Mouse (Mus musculus) stomach, postnatal 0 days (tissue): Measurements from ENCODE around the gene Otog. TPM values are rescaled to one million over a fixed set of nuclear protein-coding genes. Genes with fewer than 3 reads are reported as not detected.

Experiments
- ATAC-seq: fragments of 200-750 bp; cut with Nextera tagmentation; 2 replicates; pipeline ENCODE4 v1.8.0; 2017; ENCODE audit not compliant: low FRiP score, low TSS enrichment
- DNase-seq: peaks from one replicate; pipeline ENCODE4 v3.0.0-alpha.2; 2016; ENCODE audit warnings: low spot score
- H3K27ac ChIP-seq: fragments of 300-500 bp; sonication (generic); replicated peaks from 2 replicates; pipeline ENCODE4 v1.5.1; 2014; ENCODE audit warnings: mild to moderate bottlenecking, control low read depth
- H3K27me3 ChIP-seq: fragments of 300-500 bp; sonication (generic); 2 replicates; pipeline ENCODE4 v1.6.1; 2014; ENCODE audit warnings: low read length; ENCODE audit not compliant: control insufficient read depth, insufficient read depth
- H3K36me3 ChIP-seq: fragments of 300-500 bp; sonication (generic); 2 replicates; pipeline ENCODE4 v1.6.1; 2014; ENCODE audit warnings: low read length, mixed read lengths; ENCODE audit not compliant: control insufficient read depth, insufficient read depth
- H3K4me1 ChIP-seq: fragments of 300-500 bp; sonication (generic); replicated peaks from 2 replicates; pipeline ENCODE4 v1.6.1; 2014; ENCODE audit warnings: antibody characterized with exemption; ENCODE audit not compliant: control insufficient read depth, insufficient read depth
- H3K4me2 ChIP-seq: fragments of 300-500 bp; sonication (generic); replicated peaks from 2 replicates; pipeline ENCODE4 v1.6.1; 2014; ENCODE audit warnings: low read depth, mild to moderate bottlenecking, control low read depth, moderate library complexity
- H3K4me3 ChIP-seq: fragments of 300-500 bp; sonication (generic); 2 replicates; pipeline ENCODE4 v1.5.1; 2014; ENCODE audit warnings: low read depth, low read length, control low read depth
- H3K9ac ChIP-seq: fragments of 300-500 bp; sonication (generic); 2 replicates; pipeline ENCODE4 v1.6.1; 2014; ENCODE audit warnings: mild to moderate bottlenecking, low read length, control low read depth, mixed read lengths
- H3K9me3 ChIP-seq: fragments of 300-500 bp; sonication (generic); 2 replicates; pipeline ENCODE4 v1.6.1; 2016; ENCODE audit warnings: low read length; ENCODE audit not compliant: control insufficient read depth
- CTCF ChIP-seq: IDR thresholded peaks from 2 replicates; pipeline ENCODE4 v1.5.1; 2016; ENCODE audit warnings: antibody characterized with exemption, low read depth, mild to moderate bottlenecking, moderate library complexity
- EP300 ChIP-seq: optimal IDR thresholded peaks from 2 replicates; pipeline ENCODE3; 2016; ENCODE audit warnings: antibody characterized with exemption
- WGBS: fragments of 180-500 bp; shearing (Covaris S2); extraction: QIAGEN DNeasy Blood & Tissue Kit; methylation state at CpG from one replicate; pipeline ENCODE4 v1.1.7; 2014; 5-methylcytosine and 5-hydroxymethylcytosine counted together
- polyA plus RNA-seq: library from polyadenylated mRNA; unstranded; fragments of >200 nt; fragmentation: Nextera tagmentation; extraction: Ambion mirVana; gene quantifications from 2 replicates; pipeline ENCODE4 v1.2.1, GENCODE M21; 2015

Gene Otog
- 0.01 TPM in 1 of 2 replicates, not detected in the other for polyA plus RNA-seq

DNA sequence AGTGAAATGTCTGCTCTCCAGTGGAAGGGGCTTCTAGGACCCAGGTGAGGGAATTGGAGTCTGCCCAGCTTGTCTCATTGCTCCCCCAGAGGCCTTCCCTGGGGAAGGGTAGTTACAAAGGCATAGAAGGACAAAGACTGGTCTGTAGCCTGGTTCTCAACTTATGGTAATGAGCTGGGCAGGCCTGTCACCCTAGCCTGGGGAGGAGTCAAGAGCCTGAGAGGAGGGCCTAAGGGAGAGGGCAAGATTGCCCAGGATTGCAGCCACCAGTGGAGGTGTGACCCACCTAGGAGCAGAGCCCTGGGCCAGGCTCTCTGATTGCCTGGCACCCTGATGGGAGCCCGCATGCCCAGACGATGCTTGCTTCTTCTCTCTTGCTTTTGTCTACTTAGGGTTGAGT is at the start of gene Otog:
TSS of gene Otog (plus strand) at position 292 of the 400 bp plus-strand sequence.
- DNase-seq (no peak), ATAC-seq (no peak)
- H3K27ac ChIP-seq, result no peak within 1 kb of the TSS
- H3K4me2 ChIP-seq, result no peak within 1 kb of the TSS
- no peaks in the 10 kb centered on the region for H3K4me1 ChIP-seq
- H3K27me3 ChIP-seq, result no peaks in the 10 kb centered on the region
- H3K36me3 ChIP-seq, result no peaks in the 10 kb centered on the region
- H3K4me3 ChIP-seq, result no peak within 1 kb of the TSS
- H3K9me3 ChIP-seq, result no peaks in the 10 kb centered on the region
- WGBS, result 28% methylated on average over 2 of the region's 2 CpGs
- TF ChIP-seq EP300 (no peak), CTCF (no peak)
- H3K9ac ChIP-seq, result no peak within 1 kb of the TSS

DNA sequence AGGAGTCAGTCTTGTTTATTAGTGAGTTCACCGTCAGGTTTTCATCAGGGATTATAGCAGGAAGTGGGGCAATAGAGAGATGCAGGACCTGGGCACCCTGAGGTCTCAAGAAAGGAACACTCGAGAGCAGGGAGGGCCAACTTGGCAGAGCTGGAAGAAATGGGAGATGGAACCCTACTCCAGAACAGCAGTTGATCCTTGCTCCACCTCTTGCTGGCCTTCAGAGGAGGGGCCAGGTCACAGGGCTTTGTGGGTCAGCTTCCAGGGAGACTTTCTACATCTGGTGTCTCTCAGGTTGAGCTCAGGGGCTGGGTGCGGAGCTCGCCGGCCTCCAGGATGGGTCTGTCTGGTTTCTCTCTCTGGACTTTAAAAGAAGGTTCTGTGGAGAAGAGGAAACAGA is 45.4 kb upstream of the Otog start:
- no peak for DNase-seq
- no peak for TF ChIP-seq CTCF
- Histone ChIP-seq H3K4me3 (no peak overlapping the region), H3K4me1 (no peaks in the 10 kb centered on the region), H3K9me3 (no peaks in the 10 kb centered on the region), H3K36me3 (no peaks in the 10 kb centered on the region), H3K27ac (no peak overlapping the region), H3K27me3 (no peaks in the 10 kb centered on the region), H3K4me2 (no peak overlapping the region), H3K9ac (no peak overlapping the region)
- no peak for ATAC-seq
- 77% methylated on average over 5 of the region's 5 CpGs for WGBS

- Histone ChIP-seq H3K27me3 (no peaks in the 10 kb centered on the region), H3K27ac (no peak overlapping the region), H3K9ac (no peak overlapping the region), H3K4me1 (no peaks in the 10 kb centered on the region), H3K4me2 (no peak overlapping the region), H3K4me3 (no peak overlapping the region), H3K36me3 (no peaks in the 10 kb centered on the region), H3K9me3 (no peaks in the 10 kb centered on the region)
- DNase-seq (no peak), ATAC-seq (no peak)
- TF ChIP-seq CTCF (no peak), EP300 (no peak)
- 70% methylated on average over 6 of the region's 6 CpGs for WGBS
Measured at GRCm38 (mm10) chr7:46200021-46200420, 40.8 kb upstream of the Otog start.

DNA sequence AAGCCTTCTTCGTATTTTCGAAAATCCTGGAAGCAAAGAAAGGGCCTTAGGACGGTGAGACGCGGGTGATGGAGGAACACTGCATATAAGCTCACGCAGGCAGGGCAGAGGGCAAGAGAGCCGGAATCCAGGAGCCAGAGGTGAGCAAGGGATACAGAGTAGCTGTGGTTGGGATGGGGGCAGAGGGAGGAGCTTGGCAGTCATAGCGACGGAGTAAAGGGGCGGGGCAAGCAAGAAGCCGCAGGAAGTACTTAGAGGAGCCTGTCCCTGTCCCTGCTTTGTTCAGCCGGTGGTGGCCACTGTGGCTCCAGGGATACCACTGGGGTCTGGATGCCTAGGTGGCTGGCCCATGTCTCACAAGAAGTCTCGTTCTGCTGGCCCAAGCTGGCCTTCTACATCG is 39.1 kb upstream of the Otog start:
- Histone ChIP-seq H3K9me3 (no peaks in the 10 kb centered on the region), H3K4me3 (no peak overlapping the region), H3K27ac (no peak overlapping the region), H3K9ac (no peak overlapping the region), H3K4me1 (no peaks in the 10 kb centered on the region), H3K4me2 (no peak overlapping the region), H3K36me3 (no peaks in the 10 kb centered on the region), H3K27me3 (no peaks in the 10 kb centered on the region)
- no peak for TF ChIP-seq CTCF
- TF ChIP-seq EP300, result no peak
- WGBS, result 24% methylated on average over 14 of the region's 14 CpGs
- ATAC-seq (no peak), DNase-seq (no peak)

DNA sequence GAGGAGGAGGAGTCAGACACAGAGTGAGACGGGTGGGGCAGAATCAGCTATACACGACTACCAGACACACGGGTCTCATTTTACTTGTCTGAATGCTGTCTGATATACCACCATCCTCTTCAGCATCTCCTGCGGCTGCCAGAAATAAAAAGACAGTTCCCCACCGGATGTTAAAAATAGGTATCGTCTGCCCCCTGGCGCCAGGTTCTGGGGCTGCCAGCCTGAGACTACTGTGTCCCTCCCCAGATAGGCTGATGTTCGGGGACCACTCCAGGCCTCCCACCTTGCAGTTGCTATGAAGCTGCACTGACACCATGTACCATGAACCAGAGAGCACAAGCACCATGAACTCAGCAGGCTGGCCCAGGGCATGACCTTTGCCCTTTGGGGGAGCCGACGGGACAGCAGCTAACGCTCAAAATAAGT is 36.7 kb upstream of the Otog start:
- Histone ChIP-seq H3K4me3 (no peak overlapping the region), H3K36me3 (no peaks in the 10 kb centered on the region), H3K27me3 (no peaks in the 10 kb centered on the region), H3K4me2 (no peak overlapping the region), H3K9me3 (no peaks in the 10 kb centered on the region), H3K4me1 (no peaks in the 10 kb centered on the region), H3K9ac (no peak overlapping the region), H3K27ac (no peak overlapping the region)
- peak; percentile 60 for DNase-seq
- ATAC-seq, result 0 out of 2 replicates have a peak, but pooled peaks have one; percentile 7
- WGBS, result 39% methylated on average over 11 of the region's 11 CpGs
- no peak for TF ChIP-seq EP300
- TF ChIP-seq CTCF, result peak; percentile 68

DNA sequence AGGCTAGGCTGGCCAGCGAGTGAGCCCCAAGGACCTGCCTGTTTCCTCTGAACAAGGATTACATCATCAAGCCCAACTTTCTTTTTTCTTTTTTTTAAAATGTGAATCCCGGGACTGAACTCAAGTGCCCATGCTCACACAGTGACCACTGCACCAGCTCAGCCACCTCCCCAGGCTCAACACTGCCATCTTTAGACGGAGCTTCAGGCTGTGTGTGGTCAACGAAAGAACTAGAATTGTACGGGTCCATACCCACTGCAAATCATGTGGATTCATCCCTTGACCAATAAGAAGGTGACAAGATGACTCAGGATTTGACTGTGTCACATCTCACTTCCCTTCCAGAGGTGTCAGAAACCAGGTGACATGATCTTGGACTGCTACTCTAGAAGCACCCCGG is 36.0 kb upstream of the Otog start:
- H3K36me3 ChIP-seq, result no peaks in the 10 kb centered on the region
- peak; percentile 50 for TF ChIP-seq CTCF
- no peak for TF ChIP-seq EP300
- no peak for DNase-seq
- WGBS, result 71% methylated on average over 6 of the region's 6 CpGs
- H3K9ac ChIP-seq, result no peak overlapping the region
- no peaks in the 10 kb centered on the region for H3K9me3 ChIP-seq
- H3K27me3 ChIP-seq, result no peaks in the 10 kb centered on the region
- H3K4me3 ChIP-seq, result no peak overlapping the region
- no peak overlapping the region for H3K4me2 ChIP-seq
- H3K4me1 ChIP-seq, result no peaks in the 10 kb centered on the region
- no peak overlapping the region for H3K27ac ChIP-seq
- no peak for ATAC-seq
